Mouse (Mus musculus): ENCODE measurements around the gene Pdzk1ip1.
A peak's percentile ranks its signal among the peaks of the same experiment; 100 is the strongest.

Gene Pdzk1ip1

GRCm38 (mm10) chr4:115088611-115089338, at the start of gene Pdzk1ip1:
Gene Pdzk1ip1, plus strand, starts transcription at chr4:115088708.
- ATAC-seq (ENCODE audit: low TSS enrichment): no peak

GRCm38 (mm10) chr4:115045621-115046020, 42.9 kb upstream of the Pdzk1ip1 start:
- no peak for ATAC-seq (ENCODE audit: low TSS enrichment)

DNA sequence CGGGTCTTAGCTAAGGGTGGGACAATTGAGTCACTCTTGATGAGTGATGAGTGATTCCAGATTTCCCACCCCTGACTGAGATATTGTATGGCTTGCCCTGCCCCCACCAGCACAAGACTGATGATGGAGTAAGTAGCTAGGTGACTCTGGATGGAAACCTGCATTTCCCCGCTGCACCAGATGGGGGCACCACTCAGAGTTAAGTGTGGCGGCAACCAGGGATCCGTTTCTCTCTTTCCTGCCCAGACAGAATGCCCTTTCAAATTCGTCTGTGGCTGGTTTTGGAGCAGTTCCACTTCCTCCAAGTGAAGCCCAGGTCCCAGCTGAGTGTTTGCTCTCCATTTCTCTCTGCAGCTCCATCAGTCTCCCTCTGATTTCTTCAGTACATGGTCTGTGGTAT, 40.8 kb upstream of the Pdzk1ip1 start:
- no peak for ATAC-seq (ENCODE audit: low TSS enrichment)

DNA sequence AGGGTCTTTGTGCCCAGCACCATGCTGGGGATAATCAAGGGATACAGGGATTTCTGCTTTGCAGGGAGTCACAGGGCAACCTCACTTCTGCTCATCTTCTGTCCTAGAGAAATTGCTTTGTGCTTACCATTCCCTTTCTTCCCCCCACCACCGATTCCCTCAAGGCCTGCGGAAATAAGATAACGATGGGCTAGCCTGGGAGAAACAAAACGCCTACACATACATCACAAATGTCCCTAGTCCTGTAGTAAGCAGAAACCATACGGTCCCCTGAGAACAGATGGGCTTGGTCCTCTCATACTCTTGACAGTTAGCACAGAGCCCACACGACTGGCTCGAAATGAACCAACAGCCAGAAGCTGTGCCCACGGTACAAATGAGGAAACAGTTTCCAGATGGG, 40.3 kb upstream of the Pdzk1ip1 start:
- ATAC-seq (ENCODE audit: low TSS enrichment): no peak

DNA sequence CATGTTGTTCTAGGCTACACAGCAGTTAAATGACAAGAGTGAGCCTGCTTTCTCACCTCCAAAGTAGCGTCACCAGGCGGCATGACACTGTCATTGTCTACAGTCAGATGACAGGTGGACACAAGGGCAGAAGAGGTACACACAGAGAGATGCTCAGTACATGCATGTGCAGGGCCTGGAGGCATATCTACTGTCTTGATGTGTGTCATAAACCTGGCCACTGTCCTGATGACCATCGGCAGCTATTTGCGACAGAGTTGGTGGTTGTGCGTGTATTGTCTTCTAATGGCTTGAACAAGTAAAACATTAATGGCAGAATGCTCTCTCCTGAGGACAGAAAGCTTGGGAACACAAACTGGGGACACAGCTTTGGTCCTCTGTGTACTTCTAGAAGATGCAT, 37.3 kb upstream of the Pdzk1ip1 start:
- no peak for ATAC-seq (ENCODE audit: low TSS enrichment)

GRCm38 (mm10) chr4:115052343-115053005, 36.0 kb upstream of the Pdzk1ip1 start:
- no peak for ATAC-seq (ENCODE audit: low TSS enrichment)

DNA sequence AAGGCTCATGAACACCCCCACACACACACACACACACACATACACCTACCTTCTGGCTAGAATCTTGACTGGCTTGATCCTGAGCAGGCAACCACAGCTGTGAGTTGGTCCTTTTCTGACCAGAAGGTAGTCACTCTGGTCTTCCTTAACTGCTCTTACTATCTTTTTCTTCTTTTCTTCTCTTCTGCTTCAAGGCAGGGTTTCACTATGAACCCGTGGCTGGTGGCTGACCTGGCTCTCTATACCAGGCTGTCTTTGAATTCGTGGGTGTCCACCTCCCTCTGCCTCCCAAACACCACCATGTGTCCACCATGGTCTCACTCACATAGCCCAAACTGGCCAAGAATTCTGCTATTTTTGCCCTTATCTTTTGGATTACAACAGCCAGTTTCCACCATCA, 33.5 kb upstream of the Pdzk1ip1 start:
- ATAC-seq (ENCODE audit: low TSS enrichment): no peak

DNA sequence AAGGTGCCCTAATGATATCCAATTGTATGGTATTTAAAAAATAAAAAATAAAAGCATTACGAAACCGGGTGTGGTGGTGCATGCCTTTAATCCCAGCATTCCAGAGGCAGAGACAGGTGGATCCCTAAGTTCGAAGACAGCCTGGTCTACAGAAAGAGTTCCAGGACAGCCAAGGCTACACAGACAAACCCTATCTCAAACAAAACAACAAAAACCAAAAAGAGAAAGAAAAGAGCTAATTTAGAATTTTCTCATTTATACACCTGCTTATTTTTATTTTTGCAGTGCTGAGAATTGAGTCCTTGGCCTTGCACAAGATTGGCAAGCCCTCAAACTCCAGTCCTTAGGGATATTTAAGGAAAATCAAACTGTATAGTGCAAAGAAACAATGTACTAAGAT, 32.8 kb upstream of the Pdzk1ip1 start:
- ATAC-seq (ENCODE audit: low TSS enrichment): no peak

- ATAC-seq (ENCODE audit: low TSS enrichment): no peak
Measured at GRCm38 (mm10) chr4:115056371-115056920, 32.1 kb upstream of the Pdzk1ip1 start, which contains the start of gene Tal1. Gene Tal1, plus strand, starts transcription at chr4:115056426.

- peak; percentile 38; the same call in 1 of the 2 replicates for ATAC-seq (ENCODE audit: low TSS enrichment)
Measured at GRCm38 (mm10) chr4:115056921-115057673, 31.4 kb upstream of the Pdzk1ip1 start.

DNA sequence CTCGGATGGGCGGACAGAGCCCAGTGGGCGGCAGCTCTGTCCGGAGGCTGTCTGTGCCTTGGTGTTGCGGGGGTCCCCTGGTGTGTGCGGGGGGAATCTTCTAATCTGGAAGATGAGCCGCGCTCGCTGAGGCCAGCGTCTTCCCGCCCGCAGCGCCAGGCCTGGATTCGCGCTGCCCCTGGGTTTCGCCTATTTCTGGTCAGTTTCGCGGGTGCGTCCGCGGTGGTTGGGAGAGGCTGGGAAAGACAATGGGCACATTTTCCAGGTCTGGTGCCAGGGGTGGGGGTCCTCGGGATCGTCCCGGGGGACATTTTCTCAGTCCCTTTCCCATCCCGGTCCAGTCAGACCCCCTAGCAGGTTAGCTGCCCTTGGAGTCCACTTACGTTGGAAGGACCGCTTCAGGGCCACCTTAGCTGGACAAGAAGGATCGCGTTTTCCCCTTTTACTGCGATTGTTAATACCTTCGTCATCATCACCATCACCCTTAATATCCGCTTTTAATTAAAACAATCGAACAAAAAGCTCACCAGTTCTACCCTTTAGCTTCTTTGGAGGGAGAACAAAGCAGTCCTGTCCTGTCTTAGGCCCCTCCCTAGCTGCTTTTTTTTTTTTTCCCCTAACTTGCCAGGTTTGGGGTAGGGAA, 30.7 kb upstream of the Pdzk1ip1 start:
- no peak for ATAC-seq (ENCODE audit: low TSS enrichment)

GRCm38 (mm10) chr4:115058317-115058761, 30.2 kb upstream of the Pdzk1ip1 start:
- no peak for ATAC-seq (ENCODE audit: low TSS enrichment)

DNA sequence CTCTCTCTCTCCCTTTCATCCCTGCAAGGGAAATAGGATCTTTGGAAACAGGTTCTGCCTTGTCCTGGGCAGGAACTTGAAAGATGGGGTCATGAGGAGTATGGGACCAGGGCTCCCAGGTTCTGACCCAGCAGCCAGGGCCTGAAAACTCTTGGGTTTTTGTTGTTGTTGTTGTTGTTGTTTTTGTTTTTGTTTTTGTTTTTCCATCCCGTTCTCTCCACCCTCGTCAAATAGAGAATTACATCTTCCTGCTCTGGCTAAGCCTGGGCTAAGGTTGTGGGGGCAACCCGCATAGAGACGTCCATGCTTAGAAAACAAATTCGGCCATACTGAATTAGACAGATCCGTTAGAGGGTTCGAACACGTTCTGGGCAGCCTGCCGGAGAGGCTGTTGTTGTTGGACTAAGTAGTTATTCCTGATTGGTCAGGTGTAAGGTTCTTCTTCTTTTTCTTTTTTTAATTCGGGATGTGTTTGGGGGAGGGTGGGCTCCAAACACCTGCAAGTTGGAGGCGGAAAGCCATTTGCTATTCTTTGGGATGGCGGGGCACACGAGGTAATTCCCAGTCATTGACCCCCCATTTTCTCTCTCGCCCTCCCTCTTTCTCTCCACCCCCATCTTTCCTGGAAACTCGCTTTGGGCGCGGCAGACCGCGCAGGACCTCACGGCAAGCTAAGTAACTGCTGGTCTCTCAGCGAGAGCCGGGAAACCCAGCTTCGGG, 29.5 kb upstream of the Pdzk1ip1 start:
- no peak for ATAC-seq (ENCODE audit: low TSS enrichment)

GRCm38 (mm10) chr4:115059871-115060270, 28.6 kb upstream of the Pdzk1ip1 start:
- ATAC-seq (ENCODE audit: low TSS enrichment): no peak

DNA sequence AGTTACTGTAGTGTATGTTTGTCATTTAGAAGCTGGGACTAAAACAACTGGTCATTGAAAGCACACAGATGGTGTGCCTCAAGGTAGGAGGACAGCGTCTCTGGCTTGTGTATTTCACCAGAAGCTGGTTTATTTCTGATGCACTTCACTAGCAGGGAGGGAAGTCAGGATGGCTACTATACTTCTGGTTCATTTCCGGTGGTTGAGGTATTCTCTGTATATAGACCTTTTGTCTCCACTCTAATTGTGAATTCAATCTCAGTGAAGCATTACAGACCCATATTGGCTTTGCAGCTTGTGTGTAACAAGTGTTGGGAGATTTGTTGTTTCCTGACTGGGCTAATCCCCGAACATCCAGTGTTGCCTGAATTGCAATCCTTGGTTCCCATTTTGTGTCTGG, 27.8 kb upstream of the Pdzk1ip1 start:
- no peak for ATAC-seq (ENCODE audit: low TSS enrichment)

- no peak for ATAC-seq (ENCODE audit: low TSS enrichment)
Measured at GRCm38 (mm10) chr4:115062540-115062874, 26.0 kb upstream of the Pdzk1ip1 start.

- ATAC-seq (ENCODE audit: low TSS enrichment): 0 out of 2 replicates have a peak, but pooled peaks have one; percentile 31
Measured at GRCm38 (mm10) chr4:115062875-115063517, 25.5 kb upstream of the Pdzk1ip1 start.

GRCm38 (mm10) chr4:115063518-115064239, 24.8 kb upstream of the Pdzk1ip1 start:
- ATAC-seq (ENCODE audit: low TSS enrichment): no peak

- no peak for ATAC-seq (ENCODE audit: low TSS enrichment)
Measured at GRCm38 (mm10) chr4:115071668-115072067, 16.8 kb upstream of the Pdzk1ip1 start.

- no peak for ATAC-seq (ENCODE audit: low TSS enrichment)
Measured at GRCm38 (mm10) chr4:115074789-115075188, 13.7 kb upstream of the Pdzk1ip1 start.
